Mouse (Mus musculus): ENCODE results near the gene Kdm6b.

DNA sequence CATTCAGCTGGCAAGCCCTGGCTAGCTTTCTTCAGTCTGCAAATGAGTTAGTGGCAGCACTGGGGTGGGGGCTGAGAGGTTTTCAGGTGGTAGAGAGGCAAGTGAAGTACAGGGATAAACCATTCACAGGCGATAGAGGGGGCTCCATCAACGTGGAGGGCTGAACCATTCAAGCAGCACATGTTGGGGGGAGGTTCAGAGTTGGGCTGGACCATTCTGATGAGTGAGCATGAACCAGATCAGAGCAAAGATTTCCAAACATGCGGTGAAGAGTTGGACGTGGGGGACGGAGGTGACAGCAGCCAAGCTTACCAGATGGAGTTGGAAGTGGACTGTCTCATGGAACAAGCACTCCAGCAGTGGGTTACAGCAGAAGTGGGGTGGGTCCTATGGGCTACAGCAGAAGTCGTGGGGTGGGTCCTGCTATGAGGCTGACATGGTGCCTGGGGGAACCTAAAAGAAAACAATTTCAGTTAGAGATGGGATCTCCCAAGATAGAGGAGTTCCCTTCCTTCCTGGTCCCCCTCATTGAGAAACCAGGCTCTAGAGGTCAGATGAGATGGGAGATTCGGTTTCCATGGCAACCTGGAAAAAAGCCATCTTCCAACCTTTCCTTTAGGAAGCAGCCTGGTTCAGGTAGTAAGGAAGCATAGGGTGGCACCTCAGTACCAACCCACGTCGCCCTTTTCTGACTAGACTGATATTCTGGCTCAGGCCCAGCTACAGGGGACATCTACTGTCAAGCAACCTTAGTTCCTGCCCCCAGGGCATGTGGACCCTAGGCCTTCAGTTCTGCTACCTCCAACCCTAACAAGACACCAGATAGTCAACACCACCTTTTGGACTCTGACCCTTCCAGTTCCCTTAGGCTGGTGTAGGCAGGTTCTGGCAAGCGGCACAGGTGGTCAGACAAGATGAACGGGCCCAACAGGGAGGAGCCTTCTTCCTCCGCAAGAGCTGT is at the start of gene Kdm6b:
- TF ChIP-seq CTCF (IDR thresholded peaks at IDR 0.05; ENCODE audit: borderline replicate concordance, insufficient read depth, low read length), result no peak
- TF ChIP-seq POLR2A (IDR thresholded peaks at IDR 0.05; ENCODE audit: low read depth, low read length), result peak; percentile 36; the same call in 1 of the 2 replicates
